Mouse (Mus musculus) liver (tissue): Measurements from ENCODE around the gene Acsf3.

Experiments
- DNase-seq: peaks from one replicate; pipeline ENCODE4 v3.0.0-alpha.2; 2020; ENCODE audit warnings: mixed read lengths

Acsf3 gene

DNA sequence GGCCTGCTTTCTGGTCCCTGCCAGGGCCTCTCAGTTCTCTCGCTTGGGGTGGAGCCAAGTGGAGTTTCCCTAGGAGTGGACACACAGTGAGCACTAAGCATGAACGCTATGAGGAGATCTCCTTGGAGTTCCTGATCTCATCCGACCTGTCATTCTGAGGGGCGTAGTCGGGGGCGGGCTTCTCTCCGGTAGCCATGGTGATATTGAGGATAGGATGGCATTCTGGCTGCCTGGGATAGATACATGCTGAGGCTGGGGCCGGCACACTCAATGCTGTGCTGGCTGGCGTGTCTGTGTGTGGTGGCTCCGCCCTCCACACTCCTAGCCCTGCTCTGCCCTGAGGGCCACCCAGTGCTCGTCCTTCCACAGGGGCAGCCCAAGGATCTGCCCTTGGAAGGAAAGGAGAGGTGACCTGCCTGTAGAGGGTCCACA is 78.1 kb downstream of the Acsf3 start:
- no peak for DNase-seq

DNA sequence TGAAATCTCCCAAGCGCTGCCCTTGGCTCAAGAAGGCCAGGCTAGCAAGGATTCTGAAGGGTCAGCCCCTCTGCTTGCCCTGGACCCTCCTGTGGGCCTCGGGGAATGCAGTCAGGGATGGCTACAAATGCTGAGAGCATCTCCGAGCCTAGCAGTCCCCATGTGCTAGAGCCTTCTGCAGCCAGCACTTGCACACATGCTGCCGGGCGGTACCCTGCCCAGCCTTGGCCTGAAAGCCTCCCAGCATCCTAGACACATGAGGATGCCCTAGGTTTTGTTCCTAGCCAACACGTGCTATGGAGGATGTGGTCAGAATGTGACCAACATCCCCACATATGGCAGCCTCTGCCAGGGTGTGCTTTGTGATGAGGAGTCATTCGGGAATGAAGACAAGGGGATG is 79.1 kb downstream of the Acsf3 start:
- DNase-seq: no peak

DNA sequence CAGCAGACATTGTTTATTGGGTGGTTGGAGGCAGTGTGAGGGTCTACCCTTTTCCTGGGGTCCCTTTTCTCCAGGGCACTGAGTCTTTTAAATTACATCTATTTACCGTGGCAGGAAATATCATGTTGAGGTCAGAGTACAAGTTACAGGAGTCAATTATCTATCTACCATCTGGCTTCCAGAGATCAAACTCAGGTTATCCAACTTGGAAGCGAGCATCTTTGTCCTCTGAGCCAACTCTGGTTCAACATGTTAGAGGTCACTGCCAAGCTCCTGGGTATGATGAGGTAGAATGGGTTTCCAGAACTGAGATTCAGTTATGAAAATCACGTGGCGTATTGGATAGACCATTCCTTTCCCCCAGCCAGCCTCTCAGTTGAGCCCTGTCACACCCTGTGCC is 79.8 kb downstream of the Acsf3 start:
- no peak for DNase-seq

DNA sequence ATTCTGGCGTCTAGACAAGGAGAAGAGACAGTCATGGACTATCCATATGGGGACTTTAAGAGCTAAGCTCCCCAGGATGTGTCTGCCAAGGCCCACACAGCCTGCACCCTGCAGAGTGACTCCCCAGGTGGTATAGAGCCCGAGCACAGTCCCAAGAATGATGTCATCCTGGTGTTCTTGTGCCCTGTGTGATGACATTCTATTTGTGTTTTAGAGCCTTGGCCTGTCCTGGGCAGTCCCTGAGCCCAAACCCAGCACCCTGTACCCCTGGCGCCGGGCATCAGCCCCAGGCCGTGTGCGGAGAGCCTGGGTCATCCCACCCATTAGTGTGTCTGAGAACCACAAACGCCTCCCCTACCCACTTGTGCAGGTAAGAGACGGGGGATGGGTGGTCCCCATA is 81.0 kb downstream of the Acsf3 start:
- DNase-seq: no peak

DNA sequence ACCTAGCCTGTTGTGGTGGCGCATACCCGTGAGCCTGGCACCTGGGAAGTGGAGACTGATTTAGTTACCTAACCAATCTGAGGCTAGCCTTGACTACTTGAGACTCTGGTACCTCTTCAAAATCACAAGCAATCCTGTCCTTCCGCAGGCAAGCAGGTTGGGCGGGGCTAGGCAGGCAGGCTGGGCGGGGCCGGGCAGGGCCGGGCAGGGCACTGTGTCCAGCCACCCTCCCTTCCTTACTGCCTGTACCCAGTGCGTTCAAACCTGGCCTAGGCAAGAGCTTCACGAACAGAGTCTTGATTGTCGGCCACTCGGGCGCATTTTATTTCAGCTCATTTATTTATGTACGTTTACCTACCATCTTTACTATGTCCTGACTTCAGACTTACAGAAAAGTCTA is 84.6 kb downstream of the Acsf3 start:
- DNase-seq: peak; percentile 38

DNA sequence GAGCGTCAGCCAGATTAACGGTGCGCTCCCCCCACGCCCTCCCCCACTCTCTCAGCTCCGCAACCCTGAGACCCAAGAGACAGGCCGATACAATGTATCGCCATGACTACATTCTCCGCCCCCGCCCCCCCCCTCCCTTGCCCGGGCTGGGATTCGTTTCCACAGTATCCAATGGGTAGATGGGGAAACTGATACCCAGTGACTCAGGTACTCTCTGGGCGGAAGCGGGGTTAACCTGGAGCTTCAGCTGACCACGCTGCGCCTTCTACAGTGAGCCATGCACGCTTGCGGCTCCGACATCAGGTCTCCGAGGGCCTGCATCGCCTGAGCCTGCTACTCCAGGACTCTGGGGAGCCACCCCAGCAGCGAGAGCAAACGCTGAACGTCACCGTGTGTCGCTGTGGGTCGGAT is 89.4 kb downstream of the Acsf3 start:
- no peak for DNase-seq

DNA sequence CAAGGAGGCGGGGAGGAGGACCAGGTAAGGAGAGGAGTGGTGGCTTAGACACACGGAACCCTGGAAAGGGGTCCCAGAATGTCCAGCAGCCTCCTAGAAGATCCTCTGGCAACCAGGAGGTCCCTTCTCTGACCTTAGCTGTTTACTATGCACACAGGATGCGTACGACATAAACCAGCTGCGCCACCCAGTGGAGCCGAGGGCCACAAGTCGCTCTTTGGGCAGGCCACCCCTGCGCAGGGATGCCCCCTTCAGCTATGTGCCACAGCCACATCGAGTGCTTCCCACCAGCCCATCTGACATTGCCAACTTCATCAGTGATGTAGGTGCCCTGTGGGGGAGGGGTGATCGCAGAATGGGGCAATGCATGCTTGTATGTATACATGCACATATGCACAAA is 90.2 kb downstream of the Acsf3 start:
- DNase-seq: peak; percentile 32

DNA sequence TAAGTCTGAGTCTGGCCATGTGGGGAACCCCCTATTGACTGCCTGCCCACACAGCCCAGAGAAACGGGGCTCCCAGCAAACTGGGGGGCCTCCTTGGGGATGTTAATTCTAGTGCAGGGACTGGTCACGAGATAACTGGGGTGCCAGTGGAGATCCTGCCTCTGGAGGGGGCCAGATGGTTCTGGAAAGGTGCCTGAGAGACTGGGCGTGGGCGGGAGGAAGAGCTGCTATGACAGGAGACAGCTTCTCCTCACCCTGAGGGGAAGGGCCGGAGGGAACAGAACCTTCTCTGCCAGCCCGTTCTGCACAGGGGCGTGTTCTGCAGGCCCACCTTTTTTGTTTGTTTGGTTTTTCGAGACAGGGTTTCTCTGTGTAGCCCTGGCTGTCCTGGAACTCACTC is 90.9 kb downstream of the Acsf3 start:
- no peak for DNase-seq
